In the genomic region with DNA sequence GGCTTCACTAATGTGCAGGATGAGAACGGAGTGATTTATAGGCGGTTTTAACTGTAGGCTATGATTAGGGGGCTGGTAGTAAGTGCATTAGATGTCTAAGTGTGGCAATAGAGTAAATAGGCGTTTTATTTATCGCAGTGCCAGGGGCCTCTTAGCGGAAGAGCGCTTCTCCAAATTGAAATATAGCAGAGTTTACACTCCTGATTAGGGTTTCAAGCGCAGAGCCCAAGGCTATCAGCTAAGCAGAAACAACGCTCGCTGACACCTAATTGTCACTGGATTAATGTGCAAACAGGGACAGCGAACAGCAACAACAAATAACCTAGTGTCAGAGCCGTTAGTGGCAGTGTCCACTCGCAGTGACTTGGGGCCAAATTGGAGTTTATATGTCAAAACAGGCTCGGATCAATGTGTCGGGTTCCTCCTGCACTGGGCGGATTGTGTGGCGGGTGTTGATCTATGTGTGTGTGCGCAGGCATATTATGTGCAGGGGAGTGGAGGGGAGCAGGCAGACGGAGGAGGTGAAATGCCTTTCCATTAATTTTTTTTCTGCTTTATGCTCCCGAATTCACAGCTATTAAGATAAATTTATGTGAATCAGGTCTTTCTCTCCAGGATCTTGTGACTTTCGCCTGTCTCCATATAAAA, we compare ENCODE assay signal across 8 mouse cellular contexts.
DNase-seq lines count a peak whose midpoint lies in the region; ATAC-seq and TF ChIP-seq lines count a peak whose summit lies in the region.

No protein-coding gene starts in this region.

- DNase-seq in lung, postnatal 0 days (ENCODE audit: low spot score) = no peak
- no peak for DNase-seq in lung, postnatal 25 days (ENCODE audit: low spot score)
- no peak for DNase-seq in thymus, adult 18-20 months
- no peak for DNase-seq in ovary, postnatal 10 days (ENCODE audit: low spot score)

- no peak overlapping the region for H3K27ac ChIP-seq in lung, postnatal 0 days (ENCODE audit: low read length)
- H3K27ac ChIP-seq in forebrain, embryonic 12.5 days = no peak overlapping the region
- no peak overlapping the region for H3K27ac ChIP-seq in limb, embryonic 12.5 days
- no peak overlapping the region for H3K27ac ChIP-seq in stomach, embryonic 15.5 days

- H3K9ac ChIP-seq in lung, postnatal 0 days (replicated peaks; ENCODE audit: low read depth) = no peak overlapping the region
- H3K9ac ChIP-seq in forebrain, embryonic 12.5 days = no peak overlapping the region; the same call in 1 of the 2 replicates
- H3K9ac ChIP-seq in limb, embryonic 12.5 days (replicated peaks) = no peak overlapping the region
- H3K9ac ChIP-seq in stomach, embryonic 15.5 days = no peak overlapping the region

- H3K27me3 ChIP-seq in lung, postnatal 0 days (replicated peaks; ENCODE audit: insufficient read depth, low read length) = peaks cover 28% of the 10 kb centered on the region; the same call in 1 of the 2 replicates
- peaks cover 94% of the 10 kb centered on the region for H3K27me3 ChIP-seq in forebrain, embryonic 12.5 days
- H3K27me3 ChIP-seq in limb, embryonic 12.5 days = peaks cover 80% of the 10 kb centered on the region
- H3K27me3 ChIP-seq in stomach, embryonic 15.5 days (replicated peaks) = peaks cover 56% of the 10 kb centered on the region

- no peaks in the 10 kb centered on the region for H3K9me3 ChIP-seq in lung, postnatal 0 days (ENCODE audit: low read length)
- H3K9me3 ChIP-seq in forebrain, embryonic 12.5 days = no peaks in the 10 kb centered on the region
- no peaks in the 10 kb centered on the region for H3K9me3 ChIP-seq in limb, embryonic 12.5 days
- no peaks in the 10 kb centered on the region for H3K9me3 ChIP-seq in stomach, embryonic 15.5 days

- H3K4me2 ChIP-seq in lung, postnatal 0 days (replicated peaks; ENCODE audit: low read depth, low read length) = no peak overlapping the region
- H3K4me2 ChIP-seq in forebrain, embryonic 12.5 days = peak overlapping the region; percentile 49
- peak overlapping the region; percentile 66 for H3K4me2 ChIP-seq in limb, embryonic 12.5 days
- H3K4me2 ChIP-seq in stomach, embryonic 15.5 days = peak overlapping the region; percentile 44

- no peak for ATAC-seq in lung, postnatal 0 days
- peak; percentile 62; the same call in 1 of the 2 replicates for ATAC-seq in forebrain, embryonic 12.5 days (ENCODE audit: low FRiP score)
- no peak for ATAC-seq in limb, embryonic 12.5 days (ENCODE audit: insufficient number of reproducible peaks, insufficient read depth, low FRiP score, low TSS enrichment, low read depth)
- ATAC-seq in stomach, embryonic 15.5 days (ENCODE audit: insufficient read depth, low FRiP score, low read depth) = no peak
- no peak for ATAC-seq in cerebellum, adult (ENCODE audit: insufficient number of reproducible peaks, low FRiP score, low TSS enrichment)

- 11% methylated on average over 20 of the region's 20 CpGs for WGBS in lung, postnatal 0 days
- 10% methylated on average over 20 of the region's 20 CpGs for WGBS in forebrain, embryonic 12.5 days
- 6% methylated on average over 20 of the region's 20 CpGs for WGBS in limb, embryonic 12.5 days
- 9% methylated on average over 20 of the region's 20 CpGs for WGBS in stomach, embryonic 15.5 days

- peak overlapping the region; percentile 18; the same call in 1 of the 2 replicates for H3K4me3 ChIP-seq in lung, postnatal 0 days (ENCODE audit: low read depth, low read length)
- H3K4me3 ChIP-seq in forebrain, embryonic 12.5 days (replicated peaks) = peak overlapping the region; percentile 31
- peak overlapping the region; percentile 40 for H3K4me3 ChIP-seq in limb, embryonic 12.5 days (replicated peaks)
- peak overlapping the region; percentile 26; the same call in 1 of the 2 replicates for H3K4me3 ChIP-seq in stomach, embryonic 15.5 days (replicated peaks)

- no peak for TF ChIP-seq CTCF in lung, postnatal 0 days (IDR thresholded peaks at IDR 0.05)

- no peaks in the 10 kb centered on the region for H3K36me3 ChIP-seq in lung, postnatal 0 days (ENCODE audit: insufficient read depth, low read length)
- H3K36me3 ChIP-seq in forebrain, embryonic 12.5 days (replicated peaks) = no peaks in the 10 kb centered on the region
- H3K36me3 ChIP-seq in limb, embryonic 12.5 days = no peaks in the 10 kb centered on the region
- H3K36me3 ChIP-seq in stomach, embryonic 15.5 days = no peaks in the 10 kb centered on the region

- H3K4me1 ChIP-seq in lung, postnatal 0 days (ENCODE audit: insufficient read depth, low read depth, low read length) = peaks cover 8% of the 10 kb centered on the region
- H3K4me1 ChIP-seq in forebrain, embryonic 12.5 days = peaks cover 16% of the 10 kb centered on the region
- H3K4me1 ChIP-seq in limb, embryonic 12.5 days (replicated peaks) = peaks cover 21% of the 10 kb centered on the region
- peaks cover 9% of the 10 kb centered on the region for H3K4me1 ChIP-seq in stomach, embryonic 15.5 days

- no peak for TF ChIP-seq EP300 in lung, postnatal 0 days (IDR thresholded peaks at IDR 0.05)
